Mouse (Mus musculus): Measurements from ENCODE around the gene Heatr5b. TPM values are rescaled to one million over a fixed set of nuclear protein-coding genes. Genes with fewer than 3 reads are reported as not detected.

Heatr5b gene
- 18.2 TPM for polyA plus RNA-seq (2017; shearing (Covaris generic))

GRCm38 (mm10) chr17:78834856-78835835, at the start of gene Heatr5b, which contains the start of gene Gpatch11:
TSS of gene Heatr5b (minus strand) at chr17:78835364.
TSS of gene Gpatch11 (plus strand) at chr17:78835567.

GRCm38 (mm10) chr17:78882401-78883112, 47.4 kb upstream of the Heatr5b start, which contains the start of gene Eif2ak2:
TSS of gene Eif2ak2 (minus strand) at chr17:78882573.

GRCm38 (mm10) chr17:78737096-78737495, 98.1 kb downstream of the Heatr5b start, which contains the start of gene Strn:
TSS of gene Strn (minus strand) at chr17:78737196.

Other genes starting within 250 kb of the Heatr5b start
- 17.9 TPM for gene Strn, start 98.2 kb downstream of the Heatr5b start, polyA plus RNA-seq (2017; shearing (Covaris generic))
- 46.6 TPM for gene Gpatch11, start 203 bp upstream of the Heatr5b start, polyA plus RNA-seq (2017; shearing (Covaris generic))
- gene Eif2ak2, start 47.2 kb upstream of the Heatr5b start, polyA plus RNA-seq (2017; shearing (Covaris generic)): 5.3 TPM
- not detected for gene Sult6b1, start 71.6 kb upstream of the Heatr5b start, polyA plus RNA-seq (2017; shearing (Covaris generic))
- 22.8 TPM for gene Cebpzos, start 81.1 kb upstream of the Heatr5b start, polyA plus RNA-seq (2017; shearing (Covaris generic))
- 105 TPM for gene Cebpz, start 101.7 kb upstream of the Heatr5b start, polyA plus RNA-seq (2017; shearing (Covaris generic))
- gene Ndufaf7, start 101.8 kb upstream of the Heatr5b start, polyA plus RNA-seq (2017; shearing (Covaris generic)): 20.5 TPM
- gene Prkd3, start 185.5 kb upstream of the Heatr5b start, polyA plus RNA-seq (2017; shearing (Covaris generic)): 24.4 TPM
- gene Qpct, start 216.5 kb upstream of the Heatr5b start, polyA plus RNA-seq (2017; shearing (Covaris generic)): 13.7 TPM

Data from effector memory CD4-positive, alpha-beta T cell, adult 7 months (primary cell).